ENCODE assay signal across 8 mouse cellular contexts in the genomic region with DNA sequence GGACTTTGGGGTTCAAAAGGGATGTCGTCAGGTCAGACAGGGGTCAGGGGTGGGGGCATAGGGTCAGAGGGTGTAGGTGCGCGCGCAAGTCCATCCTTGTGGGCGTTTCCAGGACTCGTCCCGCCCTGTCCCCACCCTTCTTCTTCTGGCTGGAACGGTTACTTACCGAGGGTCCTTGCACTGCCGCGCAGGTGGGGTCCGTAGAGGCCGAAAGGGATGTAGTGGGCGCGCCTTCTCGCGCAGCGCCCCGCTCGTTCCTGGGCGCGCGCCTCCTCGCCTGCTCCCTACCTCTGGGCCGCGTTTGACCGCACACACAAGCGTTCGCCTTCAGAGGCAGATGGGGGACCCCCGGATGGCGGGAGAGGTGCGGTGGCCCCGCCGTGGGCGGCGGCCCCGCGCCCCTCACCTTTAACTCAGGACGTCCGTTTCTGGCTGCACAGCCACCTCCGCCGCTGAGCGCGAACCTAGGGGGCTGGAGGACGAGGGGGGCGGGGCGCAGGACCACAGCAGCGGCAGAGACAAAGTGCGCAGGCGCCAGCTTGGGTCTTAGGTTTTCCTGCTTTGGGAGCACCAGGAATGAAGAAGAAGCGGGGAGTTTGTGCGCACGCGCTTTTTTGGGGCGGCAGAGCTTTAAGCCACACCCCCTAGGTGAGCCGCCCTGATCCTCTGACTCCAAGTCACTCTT. TPM values are rescaled to one million over a fixed set of nuclear protein-coding genes. Genes with fewer than 3 reads are reported as not detected.
DNase-seq lines count a peak whose midpoint lies in the region; ATAC-seq lines count a peak whose summit lies in the region.

A gene (minus strand): TSS at position 474 of the 685 bp plus-strand sequence.

- peak within 1 kb of the TSS; percentile 68 for H3K9ac ChIP-seq in limb, embryonic 12.5 days (replicated peaks)
- H3K9ac ChIP-seq in midbrain, embryonic 14.5 days (replicated peaks; ENCODE audit: low read length) = peak within 1 kb of the TSS; percentile 60

- intact Hi-C loops in gastrocnemius, postnatal 14 days (cut with DNase I; ENCODE audit: low total_unique reads) = no loop called here

- peak within 1 kb of the TSS; percentile 57 for H3K4me2 ChIP-seq in limb, embryonic 12.5 days
- H3K4me2 ChIP-seq in midbrain, embryonic 14.5 days (ENCODE audit: low read length) = peak within 1 kb of the TSS; percentile 55

- H3K4me3 ChIP-seq in limb, embryonic 12.5 days (replicated peaks) = peak within 1 kb of the TSS; percentile 60
- H3K4me3 ChIP-seq in midbrain, embryonic 14.5 days (replicated peaks; ENCODE audit: low read depth, low read length) = peak within 1 kb of the TSS; percentile 57

- H3K4me1 ChIP-seq in limb, embryonic 12.5 days (replicated peaks) = 0 out of 2 replicates have a peak, but pooled peaks cover 7% of the 10 kb centered on the region
- 0 out of 2 replicates have a peak, but pooled peaks cover 2% of the 10 kb centered on the region for H3K4me1 ChIP-seq in midbrain, embryonic 14.5 days (ENCODE audit: control insufficient read depth, insufficient read depth, low read length)

- ATAC-seq in limb, embryonic 12.5 days (ENCODE audit: insufficient number of reproducible peaks, insufficient read depth, low FRiP score, low TSS enrichment, low read depth) = peak; percentile 80
- peak; percentile 83 for ATAC-seq in midbrain, embryonic 14.5 days (ENCODE audit: low FRiP score, low TSS enrichment)

- peak; percentile 33 for DNase-seq in thymus, postnatal 14 days
- no peak for DNase-seq in thymus, postnatal 10 days (ENCODE audit: low spot score in 2 of 2)
- DNase-seq in cerebellum, postnatal 25 days = peak; percentile 83 to 89
- peak; percentile 67 for DNase-seq in gastrocnemius, postnatal 14 days
- DNase-seq in kidney, adult 11 months = peak; percentile 75
- DNase-seq in midbrain, embryonic 14.5 days = peak; percentile 94
- peak; percentile 81 for DNase-seq in testis, postnatal 10 days (ENCODE audit: low spot score)

- no peak within 1 kb of the TSS for H3K27ac ChIP-seq in limb, embryonic 12.5 days
- H3K27ac ChIP-seq in midbrain, embryonic 14.5 days (replicated peaks; ENCODE audit: low read depth, low read length) = peak within 1 kb of the TSS; percentile 55; the same call in 1 of the 2 replicates

- no peaks in the 10 kb centered on the region for H3K27me3 ChIP-seq in limb, embryonic 12.5 days
- H3K27me3 ChIP-seq in midbrain, embryonic 14.5 days (ENCODE audit: control insufficient read depth, insufficient read depth, low read length) = no peaks in the 10 kb centered on the region

- no peaks in the 10 kb centered on the region for H3K36me3 ChIP-seq in limb, embryonic 12.5 days
- H3K36me3 ChIP-seq in midbrain, embryonic 14.5 days (ENCODE audit: control insufficient read depth, insufficient read depth, low read length) = no peaks in the 10 kb centered on the region

- 10% methylated on average over 44 of the region's 56 CpGs for WGBS in limb, embryonic 12.5 days
- WGBS in midbrain, embryonic 14.5 days = 16% methylated on average over 54 of the region's 56 CpGs

- H3K9me3 ChIP-seq in limb, embryonic 12.5 days = no peaks in the 10 kb centered on the region
- no peaks in the 10 kb centered on the region for H3K9me3 ChIP-seq in midbrain, embryonic 14.5 days (ENCODE audit: control insufficient read depth, low read length)

RNA-seq across cellular contexts. Expression of the gene that starts here (rescaled TPM):
- 1 to 10 TPM in 1 of 2 experiments, under 1 TPM in 1; 0.86 to 1.8 TPM for total RNA-seq in gastrocnemius, postnatal 14 days (2021)
- polyA plus RNA-seq in limb, embryonic 12.5 days (2016; fragmentation: Nextera tagmentation; extraction: Ambion mirVana) = 22.5 and 24.8 TPM in 2 replicates
- polyA plus RNA-seq in midbrain, embryonic 14.5 days (2014; fragmentation: Nextera tagmentation; extraction: Ambion mirVana) = 72.2 and 73.0 TPM in 2 replicates

Comparison
In these comparisons a context has a peak if more than half of its experiments do, and no peak if none do; other contexts are left out.
1. DNase-seq: peak in thymus, postnatal 14 days (single experiment), cerebellum, postnatal 25 days (2 of 2), gastrocnemius, postnatal 14 days (single experiment), kidney, adult 11 months (single experiment), midbrain, embryonic 14.5 days (single experiment) and testis, postnatal 10 days (single experiment); none in thymus, postnatal 10 days (0 of 2).